Mouse (Mus musculus) C2C12 (cell line): ENCODE measurements around the gene Flot1.

ENCODE experiments used
- CEBPB ChIP-seq: IDR thresholded peaks from one replicate; pipeline ENCODE4 v1.6.1; 2011; ENCODE audit warnings: low read depth, mild to moderate bottlenecking, control low read depth, moderate library complexity
- CTCF ChIP-seq: IDR thresholded peaks from one replicate; pipeline ENCODE4 v1.5.1; 2011; ENCODE audit not compliant: control insufficient read depth, insufficient read depth, insufficient read length
- MAX ChIP-seq: IDR thresholded peaks from one replicate; pipeline ENCODE4 v1.6.1; 2011; ENCODE audit warnings: mild to moderate bottlenecking, control low read depth
- MYOD1 ChIP-seq: IDR thresholded peaks from one replicate; pipeline ENCODE4 v1.6.1; 2011; ENCODE audit warnings: low read depth; ENCODE audit not compliant: control insufficient read depth, insufficient read length

DNA sequence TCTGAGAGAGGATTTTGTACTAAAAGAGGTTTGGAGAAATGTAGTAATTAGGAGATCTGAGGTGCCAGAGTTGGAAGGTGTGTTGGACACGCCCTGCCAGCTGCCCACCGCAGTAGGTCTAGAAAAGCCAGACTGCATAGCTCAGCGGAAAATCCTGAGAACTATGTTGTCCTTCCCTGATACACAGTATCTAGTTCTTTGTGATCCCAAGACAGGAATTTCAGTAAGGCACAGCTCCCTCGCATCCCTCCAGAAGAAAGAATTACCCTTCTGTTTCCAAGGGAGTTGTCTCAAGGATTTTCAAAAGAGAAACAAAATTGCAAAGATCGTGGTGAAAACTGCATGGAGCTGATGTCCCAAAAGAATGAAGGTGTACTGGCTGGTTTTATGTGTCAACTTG, 15.5 kb downstream of the Flot1 start:
- no peak for TF ChIP-seq CTCF
- TF ChIP-seq CEBPB: no peak
- no peak for TF ChIP-seq MYOD1
- no peak for TF ChIP-seq MAX
